Comparison of ENCODE assay signal across 27 mouse cellular contexts in genomic region chr1:54737472-54737871, GRCm38 (mm10).
A peak's percentile ranks its signal among the peaks of the same experiment; 100 is the strongest.
DNase-seq lines count a peak whose midpoint lies in the region; ATAC-seq lines count a peak whose summit lies in the region.
"Had no signal": no experiment of that assay in that cellular context is flagged by ENCODE, and none has a peak within 500 bp of the region (broad histone marks: within the 10 kb centered on the region; RNA-seq: fewer than 3 reads in every experiment).

No protein-coding gene starts in this region.

- no peak for DNase-seq in hindbrain, embryonic 11.5 days (ENCODE audit: low spot score)
- no peak for DNase-seq in neural tube, embryonic 10.5 days (ENCODE audit: extremely low spot score, low spot score)
- no peak for DNase-seq in urinary bladder, postnatal 36 days (ENCODE audit: low spot score in 2 of 2)
- DNase-seq in lung, postnatal 4 days = no peak
- DNase-seq: adrenal gland, adult 2 months; cerebellum, adult 9-10 months; cerebellum, postnatal 36 days; gastrocnemius, adult 2 months; gastrocnemius, postnatal 36 days; heart, adult 18-20 months; heart, postnatal 4 days; kidney, adult 9 months; kidney, postnatal 10 days; liver, embryonic 13.5 days; lung, adult 18-20 months; thymus, adult 2 months; thymus, postnatal 36 days had no signal

- H3K4me3 ChIP-seq in hindbrain, embryonic 13.5 days = no peak overlapping the region
- no peak overlapping the region for H3K4me3 ChIP-seq in hindbrain, embryonic 11.5 days (ENCODE audit: low read depth, low read length)
- no peak overlapping the region for H3K4me3 ChIP-seq in neural tube, embryonic 13.5 days
- no peak overlapping the region for H3K4me3 ChIP-seq in forebrain, embryonic 15.5 days
- H3K4me3 ChIP-seq: gastrocnemius, adult 2 months; heart, embryonic 12.5 days; limb, embryonic 10.5 days; limb, embryonic 15.5 days; liver, embryonic 13.5 days had no signal

- H3K4me1 ChIP-seq in hindbrain, embryonic 13.5 days (replicated peaks) = peaks cover 33% of the 10 kb centered on the region
- H3K4me1 ChIP-seq in hindbrain, embryonic 11.5 days (replicated peaks; ENCODE audit: control insufficient read depth, insufficient read depth, low read length) = no peaks in the 10 kb centered on the region
- H3K4me1 ChIP-seq in neural tube, embryonic 13.5 days (replicated peaks) = peaks cover 33% of the 10 kb centered on the region
- peaks cover 14% of the 10 kb centered on the region for H3K4me1 ChIP-seq in forebrain, embryonic 15.5 days
- H3K4me1 ChIP-seq: liver, embryonic 13.5 days had no signal

- no peaks in the 10 kb centered on the region for H3K9me3 ChIP-seq in hindbrain, embryonic 13.5 days
- no peaks in the 10 kb centered on the region for H3K9me3 ChIP-seq in hindbrain, embryonic 11.5 days (ENCODE audit: control insufficient read depth, low read length)
- H3K9me3 ChIP-seq in neural tube, embryonic 13.5 days = no peaks in the 10 kb centered on the region
- no peaks in the 10 kb centered on the region for H3K9me3 ChIP-seq in forebrain, embryonic 15.5 days
- H3K9me3 ChIP-seq: heart, embryonic 12.5 days; limb, embryonic 10.5 days; limb, embryonic 15.5 days; liver, embryonic 13.5 days had no signal

- no peaks in the 10 kb centered on the region for H3K36me3 ChIP-seq in hindbrain, embryonic 13.5 days
- no peaks in the 10 kb centered on the region for H3K36me3 ChIP-seq in hindbrain, embryonic 11.5 days (ENCODE audit: control insufficient read depth, insufficient read depth, low read length)
- no peaks in the 10 kb centered on the region for H3K36me3 ChIP-seq in neural tube, embryonic 13.5 days
- H3K36me3 ChIP-seq in forebrain, embryonic 15.5 days = no peaks in the 10 kb centered on the region
- H3K36me3 ChIP-seq: heart, embryonic 12.5 days; liver, embryonic 13.5 days had no signal

- no peak for ATAC-seq in hindbrain, embryonic 13.5 days (ENCODE audit: low FRiP score)
- ATAC-seq in hindbrain, embryonic 11.5 days (ENCODE audit: low FRiP score) = no peak
- ATAC-seq in neural tube, embryonic 13.5 days (ENCODE audit: low read depth) = no peak
- ATAC-seq in forebrain, embryonic 15.5 days (replicated peaks) = no peak
- ATAC-seq: CD4-positive, CD25-positive, alpha-beta regulatory T cell, adult 4 months; intestine, postnatal 0 days; lung, postnatal 0 days had no signal

- no peaks in the 10 kb centered on the region for H3K27me3 ChIP-seq in hindbrain, embryonic 13.5 days
- H3K27me3 ChIP-seq in hindbrain, embryonic 11.5 days (ENCODE audit: control insufficient read depth, insufficient read depth, low read length) = no peaks in the 10 kb centered on the region
- H3K27me3 ChIP-seq in neural tube, embryonic 13.5 days = no peaks in the 10 kb centered on the region
- H3K27me3 ChIP-seq in forebrain, embryonic 15.5 days = no peaks in the 10 kb centered on the region
- H3K27me3 ChIP-seq: heart, embryonic 12.5 days; limb, embryonic 15.5 days; liver, embryonic 13.5 days had no signal

- H3K9ac ChIP-seq in hindbrain, embryonic 13.5 days = no peak overlapping the region
- no peak overlapping the region for H3K9ac ChIP-seq in hindbrain, embryonic 11.5 days (ENCODE audit: low read depth, low read length)
- no peak overlapping the region for H3K9ac ChIP-seq in neural tube, embryonic 13.5 days
- no peak overlapping the region for H3K9ac ChIP-seq in forebrain, embryonic 15.5 days (replicated peaks)
- H3K9ac ChIP-seq: heart, embryonic 12.5 days; limb, embryonic 15.5 days; liver, embryonic 13.5 days had no signal

- H3K4me2 ChIP-seq in hindbrain, embryonic 13.5 days = no peak overlapping the region
- no peak overlapping the region for H3K4me2 ChIP-seq in hindbrain, embryonic 11.5 days (replicated peaks; ENCODE audit: low read depth, low read length)
- no peak overlapping the region for H3K4me2 ChIP-seq in neural tube, embryonic 13.5 days
- no peak overlapping the region for H3K4me2 ChIP-seq in forebrain, embryonic 15.5 days (replicated peaks)
- H3K4me2 ChIP-seq: heart, embryonic 12.5 days; limb, embryonic 15.5 days; liver, embryonic 13.5 days had no signal

- peak overlapping the region; percentile 67; the same call in 1 of the 2 replicates for H3K27ac ChIP-seq in hindbrain, embryonic 13.5 days
- H3K27ac ChIP-seq in hindbrain, embryonic 11.5 days (ENCODE audit: low read depth, low read length) = no peak overlapping the region
- peak overlapping the region; percentile 59; the same call in 1 of the 2 replicates for H3K27ac ChIP-seq in neural tube, embryonic 13.5 days (replicated peaks)
- peak overlapping the region; percentile 40; the same call in 1 of the 2 replicates for H3K27ac ChIP-seq in forebrain, embryonic 15.5 days (replicated peaks)
- H3K27ac ChIP-seq: gastrocnemius, adult 2 months; limb, embryonic 10.5 days; limb, embryonic 15.5 days; liver, embryonic 13.5 days; macrophage had no signal

- 69% methylated on average over 3 of the region's 3 CpGs for WGBS in hindbrain, embryonic 13.5 days
- WGBS in hindbrain, embryonic 11.5 days = 91% methylated on average over 3 of the region's 3 CpGs
- WGBS in neural tube, embryonic 13.5 days = 78% methylated on average over 3 of the region's 3 CpGs
- 74% methylated on average over 3 of the region's 3 CpGs for WGBS in forebrain, embryonic 15.5 days
